Mouse (Mus musculus) gastrocnemius, adult 18-20 months (tissue): ENCODE measurements at regions not wholly inside any gene's neighbourhood (a gene's known extent, or its start where the extent isn't known, plus 50 kb on each side); places are given as distances from the start of the nearest gene placed in this dataset.

ENCODE experiments used
- DNase-seq: peaks from one replicate; pipeline ENCODE4 v3.0.0; 2021; ENCODE audit warnings: low spot score

DNA sequence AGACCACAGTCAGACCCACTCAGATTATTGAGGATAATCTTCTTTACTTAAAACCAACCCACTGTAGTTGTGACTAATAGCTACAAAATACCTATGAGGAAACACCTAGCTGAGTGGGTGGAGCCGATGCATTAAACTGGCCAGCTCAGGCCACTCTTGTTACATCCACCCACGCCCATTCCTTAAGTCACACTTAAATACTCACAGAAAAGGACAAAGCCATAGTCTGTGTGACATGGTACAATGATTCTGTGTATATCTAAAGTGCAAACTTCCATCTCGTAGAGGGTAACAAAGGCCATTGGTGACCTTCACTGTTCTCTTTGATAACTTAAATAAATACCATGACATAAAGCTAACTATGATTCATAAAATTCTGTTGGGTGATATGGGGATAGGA lies 103.7 kb upstream of the Arhgap5 start:
- DNase-seq: no peak

DNA sequence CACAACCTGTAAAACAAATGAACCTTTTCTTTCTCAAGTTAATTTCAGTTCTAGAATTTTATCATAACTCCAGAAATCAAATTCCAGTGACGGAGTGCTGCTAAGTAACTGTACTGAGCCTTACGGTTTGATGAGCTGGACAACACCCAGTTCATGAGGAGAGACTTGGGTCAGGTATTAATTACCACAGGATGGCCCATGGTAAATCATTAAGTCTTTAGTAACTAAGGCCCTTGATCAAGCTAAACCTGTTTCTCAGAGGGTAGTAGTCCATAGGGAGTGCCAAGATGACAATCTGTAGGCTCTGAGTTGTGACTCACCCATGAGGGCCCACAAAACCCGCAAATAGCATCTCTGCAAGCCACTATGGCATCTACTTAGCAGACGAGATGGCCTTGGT lies 101.1 kb upstream of the Arhgap5 start:
- no peak for DNase-seq

DNA sequence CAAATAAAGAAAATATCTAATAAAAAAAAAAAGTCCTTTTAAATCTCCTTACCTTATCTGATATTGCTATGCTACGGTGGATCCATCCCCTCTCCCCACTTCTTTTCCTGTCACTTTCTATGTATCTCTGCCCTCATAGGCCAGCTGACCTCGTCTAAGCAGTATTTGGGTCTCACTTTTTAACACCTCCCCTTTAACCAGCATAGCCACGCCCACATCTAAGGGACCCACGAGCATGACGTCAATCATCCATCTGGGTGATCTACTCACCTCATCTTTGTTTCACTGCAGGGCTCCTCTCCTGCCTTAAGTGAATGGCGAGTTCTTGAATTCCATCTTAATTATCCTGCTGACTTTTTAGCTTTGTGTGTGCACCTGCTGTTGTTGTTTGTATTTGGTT lies 97.4 kb upstream of the Arhgap5 start:
- DNase-seq: no peak

DNA sequence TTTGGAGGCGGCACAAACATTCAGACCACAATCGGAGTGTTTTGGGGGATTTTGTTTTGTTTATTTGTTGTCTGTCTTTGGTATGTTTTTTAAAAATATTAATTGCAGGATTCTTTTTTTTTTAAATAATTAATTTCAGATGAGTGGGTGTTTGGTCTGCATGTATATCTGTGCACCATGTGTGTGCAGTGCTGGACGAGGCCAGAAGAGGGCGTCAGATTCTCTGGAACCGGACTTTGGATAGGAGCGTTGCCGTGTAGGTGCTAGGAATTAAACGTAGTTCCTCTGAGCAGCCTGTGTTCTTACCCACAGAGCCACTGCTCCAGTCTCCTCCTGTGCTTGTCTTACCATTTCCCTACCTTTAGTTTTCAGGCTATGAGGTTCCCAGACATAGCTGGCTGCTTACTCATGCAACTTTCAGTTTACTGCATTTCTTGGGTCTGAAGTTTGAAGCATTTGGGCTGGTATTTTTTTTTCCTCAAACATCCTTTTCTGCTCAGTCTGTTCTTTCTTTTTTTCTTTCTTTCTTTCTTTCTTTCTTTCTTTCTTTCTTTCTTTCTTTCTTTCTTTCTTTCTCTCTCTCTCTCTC lies 95.4 kb upstream of the Arhgap5 start:
- no peak for DNase-seq

DNA sequence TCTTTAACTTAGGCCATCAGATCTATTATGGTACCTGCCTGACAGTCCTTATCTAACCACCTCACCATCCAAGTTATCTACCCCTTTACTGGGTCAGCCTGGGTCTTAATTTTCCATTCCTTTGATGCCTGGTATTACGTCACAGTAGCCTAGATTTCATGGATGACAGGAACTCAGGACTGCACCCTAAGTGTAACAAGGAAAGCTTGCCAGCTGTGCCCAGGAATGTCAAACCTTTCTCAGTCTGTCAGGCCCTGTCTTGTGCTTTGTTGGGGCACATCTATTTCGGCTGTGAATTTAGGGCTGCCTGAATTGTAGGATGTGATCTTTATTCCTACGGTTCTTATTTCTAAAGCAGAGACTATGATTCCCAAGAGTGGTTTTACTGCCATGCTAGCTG lies 94.6 kb upstream of the Arhgap5 start:
- DNase-seq: no peak

DNA sequence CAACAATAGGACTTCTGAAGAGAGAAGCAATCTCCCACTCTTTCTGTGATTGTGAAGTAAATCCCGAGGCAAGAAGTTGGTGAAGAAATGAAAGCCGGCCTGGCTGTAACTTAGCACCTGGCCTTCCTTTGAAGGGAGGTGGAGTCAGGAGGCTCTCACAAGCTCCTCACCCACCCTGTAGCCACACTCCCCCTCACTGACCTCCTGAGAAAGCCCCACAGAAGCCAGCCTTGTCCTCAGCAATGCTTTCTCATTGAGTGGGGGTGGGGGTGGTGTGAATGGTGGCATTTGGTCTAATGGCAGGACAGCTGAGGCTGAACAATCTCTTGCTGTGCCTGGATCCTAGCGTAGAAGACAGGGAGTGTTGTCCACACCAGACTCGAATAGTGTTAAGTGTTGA lies 91.6 kb upstream of the Arhgap5 start:
- DNase-seq: no peak

DNA sequence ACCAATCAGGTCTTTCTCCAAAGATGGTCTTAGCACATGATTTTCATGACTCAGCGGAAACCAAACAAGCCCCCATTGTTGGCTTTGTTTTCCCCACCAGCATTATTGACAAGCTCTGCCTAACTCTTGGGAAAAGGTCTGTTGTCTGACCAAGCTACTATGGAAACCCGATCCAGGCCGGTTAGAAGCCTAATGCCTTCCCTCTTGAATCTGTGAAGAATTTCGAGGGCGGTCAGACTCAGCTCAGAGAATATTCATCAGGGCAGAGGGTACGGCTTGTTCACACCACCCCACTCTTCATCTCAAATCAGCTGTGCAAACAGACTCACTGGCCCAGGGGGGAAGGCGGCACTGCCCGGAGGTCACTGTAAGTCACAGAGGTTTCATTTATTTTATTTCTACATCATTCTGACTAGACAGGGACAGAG lies 90.7 kb upstream of the Arhgap5 start:
- DNase-seq: no peak

DNA sequence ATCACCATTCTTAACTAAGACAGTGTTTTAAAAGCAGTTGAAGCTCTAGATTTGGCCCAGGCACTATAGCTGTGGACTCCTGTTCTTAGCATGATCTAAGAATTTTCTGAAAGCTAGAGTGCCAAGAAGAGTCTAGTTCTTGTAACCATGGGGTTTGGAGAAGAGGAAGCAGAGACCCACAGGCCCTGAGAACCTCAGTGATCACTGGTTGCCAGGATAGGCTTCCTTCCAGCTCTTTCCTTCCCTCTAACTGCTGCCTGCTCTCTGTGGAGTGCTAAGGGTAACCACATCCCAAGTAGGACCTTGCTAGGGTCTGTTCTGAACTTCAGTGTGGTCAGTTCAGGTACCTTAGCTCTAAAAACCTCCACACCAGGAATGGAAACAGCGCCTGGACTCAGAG lies 81.0 kb upstream of the Arhgap5 start:
- DNase-seq: no peak

DNA sequence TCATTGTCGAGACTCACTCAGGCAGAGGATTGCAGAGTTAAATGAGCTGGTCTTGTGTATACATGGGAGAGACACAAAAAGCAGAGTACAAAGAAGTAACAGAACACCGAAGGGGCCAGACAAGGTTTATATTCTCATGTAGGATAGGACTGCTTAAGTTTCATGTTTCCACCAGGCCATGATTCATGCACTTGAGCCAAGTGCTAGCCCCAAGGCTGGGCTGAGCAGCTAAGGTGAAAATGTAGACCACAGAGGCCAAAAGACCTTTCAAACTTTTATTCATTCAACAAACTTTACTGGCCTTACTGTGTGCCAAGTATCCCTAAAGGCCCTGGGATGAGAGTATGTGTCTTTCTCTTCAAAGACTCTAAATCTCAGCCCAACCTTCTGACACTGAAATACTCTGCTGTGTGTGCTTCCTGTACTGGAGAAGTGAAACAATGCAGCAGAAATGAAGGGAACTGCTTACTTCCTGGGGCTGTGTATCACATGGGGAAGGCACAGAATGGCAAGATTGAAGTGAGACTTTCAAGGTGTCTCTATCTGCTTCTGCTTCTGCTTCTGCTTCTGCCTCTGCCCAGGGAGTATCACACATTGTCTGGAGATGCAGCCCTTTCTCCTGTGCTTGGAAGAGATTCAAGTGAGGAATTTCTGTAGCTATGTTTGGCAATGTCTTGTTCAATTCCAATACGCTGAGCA lies 79.3 kb upstream of the Arhgap5 start:
- no peak for DNase-seq

DNA sequence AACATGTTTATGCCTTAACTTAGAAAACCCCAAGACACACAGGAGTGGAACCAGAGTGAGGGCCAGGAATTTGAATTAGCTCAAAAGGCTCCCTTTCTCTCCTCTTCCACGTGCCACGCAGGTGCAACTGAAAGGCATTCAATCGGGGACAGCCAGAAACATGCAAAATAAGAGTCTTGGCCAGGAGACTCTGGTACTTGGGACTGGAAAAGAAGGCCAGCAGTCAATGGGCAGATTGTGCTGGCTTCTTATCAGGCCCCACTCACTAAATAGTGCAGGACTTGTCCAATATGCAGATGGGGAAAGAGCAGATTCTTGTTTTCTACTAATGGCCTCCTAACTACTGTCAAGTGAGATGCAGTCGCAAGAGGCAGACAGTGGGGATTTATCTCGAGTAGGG lies 73.8 kb upstream of the Arhgap5 start:
- no peak for DNase-seq

DNA sequence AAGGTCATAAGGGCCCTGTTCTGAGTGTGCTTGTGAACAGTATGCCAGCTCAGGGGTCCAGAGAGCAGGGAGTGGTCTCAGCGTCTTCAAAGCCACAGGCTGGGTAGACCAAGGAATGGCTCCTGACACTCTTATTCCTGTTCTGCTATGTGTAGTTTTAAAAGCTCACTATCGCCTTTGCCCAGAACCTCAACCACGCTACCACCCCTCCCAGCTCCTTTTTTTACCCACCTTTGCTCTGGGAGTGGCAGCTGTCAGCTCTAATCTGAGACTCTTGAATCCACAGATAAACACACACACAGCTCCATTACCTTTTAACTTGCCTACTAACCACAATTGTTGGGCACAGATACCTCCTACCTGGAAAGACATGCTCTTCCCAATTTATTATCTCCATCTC lies 71.8 kb upstream of the Arhgap5 start:
- no peak for DNase-seq

DNA sequence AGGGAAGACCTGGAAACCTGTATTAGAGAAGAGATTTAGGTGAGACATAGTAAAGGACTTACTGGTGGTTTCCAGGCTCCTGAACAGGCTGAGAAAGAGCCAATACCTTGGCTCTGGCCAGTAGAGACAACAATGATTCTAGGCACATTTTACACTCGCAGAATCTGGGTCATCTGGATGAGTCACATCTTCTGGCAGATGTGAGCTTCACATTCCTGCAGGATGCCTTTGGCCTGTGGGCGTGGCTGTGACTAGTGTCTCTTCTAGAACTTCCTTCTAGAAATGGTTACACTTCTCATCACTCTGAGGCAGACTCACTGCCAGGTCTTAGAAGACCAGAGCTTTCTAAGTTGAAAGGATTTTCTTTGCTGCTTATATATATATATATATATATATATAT lies 69.8 kb upstream of the Arhgap5 start:
- peak; percentile 62 for DNase-seq

DNA sequence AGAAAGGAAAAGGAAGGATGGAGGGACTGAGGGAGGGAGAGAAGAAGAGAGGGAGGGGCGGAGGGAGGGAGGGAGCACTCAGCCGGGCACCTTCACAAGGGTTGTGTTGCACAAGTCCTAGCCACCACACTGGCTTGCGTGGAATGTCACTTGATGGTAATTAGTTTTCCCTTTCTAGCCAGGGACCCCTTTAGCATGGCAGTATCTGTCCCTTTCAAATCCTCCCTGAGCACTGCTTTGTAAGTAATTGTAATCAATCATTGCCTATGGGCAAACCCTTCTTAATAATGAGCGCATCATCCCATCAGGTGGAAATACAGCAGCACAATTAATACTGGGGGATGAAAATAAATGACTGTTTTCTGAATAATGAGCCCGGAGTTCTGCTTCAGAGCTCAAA lies 68.5 kb upstream of the Arhgap5 start:
- DNase-seq: no peak

DNA sequence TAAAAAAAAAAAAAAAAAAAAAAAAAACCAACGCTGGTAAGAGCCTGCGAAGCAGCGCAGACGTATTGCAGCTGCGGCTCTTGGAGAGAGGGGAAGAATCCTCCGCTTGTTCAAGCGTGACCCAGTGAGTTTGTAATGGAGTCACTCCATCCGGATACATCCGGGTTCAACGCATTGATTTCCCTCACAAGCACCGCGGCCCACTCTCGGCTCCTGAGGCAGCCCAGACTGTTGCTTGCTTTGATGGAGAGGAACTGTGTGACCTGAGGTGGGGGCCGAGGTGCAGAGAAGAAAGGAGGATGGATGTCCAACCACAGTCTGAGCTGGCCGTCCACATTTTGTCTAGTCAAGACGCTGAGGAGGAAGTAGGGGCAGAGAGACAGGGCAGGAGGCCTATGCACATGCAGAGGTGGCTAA lies 68.0 kb upstream of the Arhgap5 start:
- no peak for DNase-seq

DNA sequence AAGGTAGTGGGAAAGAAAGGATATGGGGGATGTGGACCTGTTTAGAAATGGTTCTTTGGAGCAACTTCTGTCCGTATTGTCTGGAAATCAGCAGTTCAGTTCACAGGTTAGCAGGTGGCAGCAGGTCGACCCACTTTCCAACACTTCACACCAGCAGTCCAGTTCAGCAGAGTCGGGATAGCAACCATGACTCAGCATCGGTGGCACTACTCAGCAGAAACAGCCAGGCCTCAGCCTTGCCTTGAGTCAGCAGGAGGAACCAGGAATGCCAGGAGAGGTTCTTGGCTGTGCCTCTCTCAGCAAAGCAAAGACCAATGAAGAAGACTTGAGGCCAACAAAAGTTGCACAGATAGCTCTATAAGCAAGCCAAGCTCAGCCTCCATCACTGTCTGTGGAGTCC lies 66.8 kb upstream of the Arhgap5 start:
- DNase-seq: no peak

DNA sequence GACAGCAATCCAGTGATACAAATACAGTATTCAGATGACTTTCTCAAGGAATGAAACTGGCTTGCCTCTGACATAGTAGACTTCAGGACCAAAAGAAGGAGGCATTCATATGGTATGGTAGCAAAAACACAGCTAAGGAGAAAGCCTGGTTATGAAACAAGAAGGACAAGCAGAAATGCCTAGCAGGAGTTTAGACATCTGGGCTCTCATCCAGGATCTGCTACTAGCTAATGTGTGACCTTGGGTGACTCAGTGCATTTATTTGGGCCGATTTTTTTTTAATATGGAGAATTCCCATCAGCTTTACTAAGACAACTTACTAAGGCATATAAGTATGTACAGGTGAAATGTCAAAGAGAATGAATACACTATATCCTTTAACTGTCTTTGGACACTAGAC lies 64.5 kb upstream of the Arhgap5 start:
- no peak for DNase-seq

DNA sequence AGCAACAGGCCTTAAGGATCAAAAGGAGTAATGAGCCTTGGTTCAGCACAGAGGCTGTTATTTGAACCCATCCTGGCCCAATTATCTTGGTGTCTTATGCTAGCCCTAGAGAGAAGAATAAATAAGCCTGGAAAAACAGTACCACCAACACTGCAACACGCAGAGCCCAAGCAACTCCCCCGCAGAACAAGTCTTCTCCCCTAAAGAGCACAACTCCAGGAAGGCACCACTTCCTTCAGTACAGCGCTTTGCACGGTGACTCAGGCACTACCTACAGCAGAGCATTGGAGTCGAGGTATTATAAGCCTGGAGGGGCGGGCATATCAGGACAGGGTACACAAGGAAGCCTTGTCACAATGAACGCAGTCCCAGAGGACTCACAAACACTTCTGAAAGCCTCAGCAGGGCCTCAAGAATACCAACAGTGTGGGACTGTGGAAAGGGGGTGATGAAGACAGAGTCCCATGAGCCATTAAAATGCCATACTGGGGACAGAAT lies 62.9 kb upstream of the Arhgap5 start:
- no peak for DNase-seq

DNA sequence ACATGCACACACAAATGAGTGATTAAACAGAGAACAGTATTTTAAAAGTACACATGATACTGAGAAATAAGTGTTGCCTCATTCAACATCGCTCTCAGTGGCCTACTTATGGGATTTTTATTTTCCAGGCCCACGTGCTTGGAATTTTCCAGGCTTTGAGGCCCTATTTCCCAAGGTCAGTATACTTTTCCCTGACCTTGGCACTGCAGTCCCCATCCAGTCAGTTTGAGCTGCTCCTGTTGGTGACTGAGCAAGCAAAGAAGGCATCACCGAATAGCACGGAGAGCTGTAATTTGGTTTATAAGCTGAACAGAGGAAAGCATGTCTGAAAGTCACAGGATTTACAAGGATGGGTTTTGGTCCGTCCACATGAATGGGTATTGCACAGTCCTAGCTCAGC lies 61.4 kb upstream of the Arhgap5 start:
- DNase-seq: no peak

DNA sequence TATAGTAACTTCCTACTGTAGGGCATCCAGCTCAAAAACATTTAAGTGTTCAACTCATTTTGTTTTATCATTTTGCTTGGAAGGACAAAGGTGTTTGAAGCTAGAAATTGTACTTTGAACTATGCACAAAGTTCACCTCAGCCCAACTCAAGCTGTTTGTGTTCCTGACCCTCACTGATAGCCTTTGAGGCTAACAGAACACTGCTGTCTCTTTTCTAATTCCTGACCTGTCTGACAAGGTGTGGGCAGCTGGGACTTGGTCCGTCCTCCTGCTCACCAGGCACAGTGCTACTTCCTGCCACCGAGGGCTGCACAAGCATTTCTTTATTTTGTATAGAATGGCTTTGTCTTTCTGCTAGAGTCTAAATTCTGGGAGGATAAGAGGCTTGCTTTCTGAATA lies 58.0 kb upstream of the Arhgap5 start:
- no peak for DNase-seq

DNA sequence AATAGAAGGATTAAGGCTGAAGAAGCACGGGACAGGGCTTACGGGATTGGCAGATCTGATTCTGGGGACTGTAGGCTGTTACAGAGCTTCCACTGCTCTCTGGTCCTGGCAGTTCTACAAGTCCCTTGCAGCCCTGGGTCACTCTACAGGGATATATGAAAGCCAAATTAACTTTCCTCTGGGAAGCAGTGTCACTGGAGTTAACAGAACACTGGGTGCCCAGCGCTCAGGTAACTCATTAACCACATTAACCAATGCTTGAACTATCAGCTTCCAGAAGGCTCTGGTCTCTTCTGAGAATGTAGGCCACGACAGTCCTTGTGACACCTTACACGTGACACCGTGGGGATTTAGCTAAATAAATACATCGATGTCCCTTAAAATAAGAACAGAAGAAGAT lies 57.3 kb upstream of the Arhgap5 start:
- DNase-seq: no peak

DNA sequence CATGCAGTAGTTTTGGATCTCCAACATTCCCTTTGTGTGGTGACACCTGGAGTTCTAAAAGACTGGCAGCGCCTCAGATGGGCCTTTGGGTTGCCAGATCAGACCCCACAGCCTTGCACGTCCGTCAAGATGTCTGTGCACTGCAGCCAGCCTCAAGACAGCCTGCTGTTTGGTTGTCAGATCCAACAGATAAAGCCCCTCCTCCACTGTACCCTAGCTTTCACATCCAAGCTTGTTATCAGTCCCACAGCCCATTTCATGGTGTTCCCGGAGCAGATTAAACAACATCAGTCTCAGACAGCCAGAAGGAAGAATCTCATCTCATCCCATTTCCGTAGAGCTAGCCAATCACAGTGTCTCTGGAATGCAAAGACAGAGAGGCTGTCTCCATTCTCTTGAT lies 56.3 kb upstream of the Arhgap5 start:
- no peak for DNase-seq

DNA sequence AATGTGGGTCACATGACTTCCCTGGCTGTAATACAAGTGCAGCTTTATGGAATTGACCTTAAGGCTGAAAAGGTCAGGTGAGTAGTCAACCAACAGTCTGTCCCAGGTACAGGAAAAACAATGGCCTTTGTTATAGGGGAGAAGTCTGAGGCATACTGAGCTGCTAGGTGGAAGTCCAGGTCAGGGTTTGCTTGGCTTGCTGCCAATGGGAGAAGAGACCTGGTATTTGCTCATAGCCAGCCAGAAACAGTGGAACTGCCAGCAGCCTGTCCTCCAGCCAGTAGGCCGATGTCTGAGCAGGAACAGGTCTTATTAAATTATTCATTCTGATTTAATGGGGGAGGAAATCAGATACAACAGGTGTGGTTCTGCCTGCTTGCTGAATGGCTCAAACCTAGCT lies 55.6 kb upstream of the Arhgap5 start:
- no peak for DNase-seq

DNA sequence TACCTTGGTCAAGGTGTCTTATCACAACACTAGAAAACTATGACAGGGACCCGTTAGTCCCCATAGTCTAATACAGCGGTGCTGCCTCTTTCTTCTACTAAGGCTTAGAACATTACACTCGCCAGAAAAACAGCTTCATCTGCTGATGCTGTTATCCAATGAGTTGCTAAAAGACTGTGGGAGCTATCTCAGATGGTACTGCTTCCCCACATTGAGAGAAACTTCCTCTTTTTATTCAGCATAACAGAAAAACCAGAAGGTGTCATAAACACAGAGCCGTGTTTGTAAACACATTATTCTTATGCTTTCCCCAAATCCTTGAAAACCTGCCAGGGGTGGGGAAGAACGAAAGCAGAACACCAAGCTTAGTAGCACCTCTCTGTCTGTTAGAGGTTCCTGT lies 49.9 kb upstream of the Arhgap5 start:
- DNase-seq: no peak
